Mouse (Mus musculus) CH12F3 (cell line): ENCODE results near the gene Nhsl2.

ENCODE experiments used
- in situ Hi-C: fragments of 300-500 bp; cut with MboI; formaldehyde crosslinking; loops from 2 replicates; pipeline ENCODE4 v1.14.3; 2020; ENCODE audit warnings: low sequenced_read_pairs

Nhsl2 gene

GRCm38 (mm10) chrX:102036866-102037361 lies 187.7 kb downstream of the Nhsl2 start:
- in situ Hi-C loops = no loop called here

- in situ Hi-C loops = no loop called here
Measured at GRCm38 (mm10) chrX:102037506-102037905, 188.3 kb downstream of the Nhsl2 start.

- in situ Hi-C loops = no loop called here
Measured at GRCm38 (mm10) chrX:102041562-102041961, 192.4 kb downstream of the Nhsl2 start.

- in situ Hi-C loops = no loop called here
Measured at GRCm38 (mm10) chrX:102042386-102042785, 193.2 kb downstream of the Nhsl2 start.

GRCm38 (mm10) chrX:102050552-102050951 lies 201.4 kb downstream of the Nhsl2 start:
- in situ Hi-C loops = loop anchor here (25.0 kb wide), 1 partner anchor 88 kb away; no protein-coding TSS in a partner anchor

- in situ Hi-C loops = loop anchor here (25.0 kb wide), 1 partner anchor 89 kb away; no protein-coding TSS in a partner anchor
Measured at GRCm38 (mm10) chrX:102051225-102051624, 202.0 kb downstream of the Nhsl2 start.

- in situ Hi-C loops = loop anchor here (25.0 kb wide), 1 partner anchor 91 kb away; no protein-coding TSS in a partner anchor
Measured at GRCm38 (mm10) chrX:102053371-102053770, 204.2 kb downstream of the Nhsl2 start.

GRCm38 (mm10) chrX:102054009-102054408 lies 204.8 kb downstream of the Nhsl2 start:
- in situ Hi-C loops = loop anchor here (25.0 kb wide), 1 partner anchor 92 kb away; no protein-coding TSS in a partner anchor

GRCm38 (mm10) chrX:102059437-102059836 lies 210.3 kb downstream of the Nhsl2 start:
- in situ Hi-C loops = loop anchor here (25.0 kb wide), 1 partner anchor 97 kb away; no protein-coding TSS in a partner anchor

GRCm38 (mm10) chrX:102060243-102060642 lies 211.1 kb downstream of the Nhsl2 start:
- in situ Hi-C loops = loop anchor here (25.0 kb wide), 1 partner anchor 98 kb away; no protein-coding TSS in a partner anchor

- in situ Hi-C loops = loop anchor here (25.0 kb wide), 1 partner anchor 99 kb away; no protein-coding TSS in a partner anchor
Measured at GRCm38 (mm10) chrX:102060891-102061290, 211.7 kb downstream of the Nhsl2 start.

GRCm38 (mm10) chrX:102064062-102064461 lies 214.9 kb downstream of the Nhsl2 start:
- in situ Hi-C loops = loop anchor here (25.0 kb wide), 1 partner anchor 102 kb away; no protein-coding TSS in a partner anchor

GRCm38 (mm10) chrX:102065213-102065775 lies 216.1 kb downstream of the Nhsl2 start:
- in situ Hi-C loops = loop anchor here (25.0 kb wide), 1 partner anchor 103 kb away; no protein-coding TSS in a partner anchor

GRCm38 (mm10) chrX:102066134-102066533 lies 216.9 kb downstream of the Nhsl2 start:
- in situ Hi-C loops = loop anchor here (25.0 kb wide), 1 partner anchor 104 kb away; no protein-coding TSS in a partner anchor

- in situ Hi-C loops = loop anchor here (25.0 kb wide), 1 partner anchor 105 kb away; no protein-coding TSS in a partner anchor
Measured at GRCm38 (mm10) chrX:102067118-102067517, 217.9 kb downstream of the Nhsl2 start.

- in situ Hi-C loops = loop anchor here (25.0 kb wide), 1 partner anchor 107 kb away; no protein-coding TSS in a partner anchor
Measured at GRCm38 (mm10) chrX:102068811-102069540, 219.8 kb downstream of the Nhsl2 start.

GRCm38 (mm10) chrX:102070591-102071471 lies 221.6 kb downstream of the Nhsl2 start, which contains the start of gene Rtl5:
TSS of gene Rtl5 (minus strand) at chrX:102071304.
- in situ Hi-C loops = loop anchor here (25.0 kb wide), 1 partner anchor 109 kb away; no protein-coding TSS in a partner anchor

GRCm38 (mm10) chrX:102071517-102071916 lies 222.3 kb downstream of the Nhsl2 start:
- in situ Hi-C loops = loop anchor here (25.0 kb wide), 1 partner anchor 109 kb away; no protein-coding TSS in a partner anchor

GRCm38 (mm10) chrX:102073605-102074325 lies 224.6 kb downstream of the Nhsl2 start:
- in situ Hi-C loops = loop anchor here (25.0 kb wide), 1 partner anchor 111 kb away; no protein-coding TSS in a partner anchor
